Mouse (Mus musculus) left cerebral cortex, postnatal 36 days (tissue): ENCODE measurements at regions not wholly inside any gene's neighbourhood (a gene's known extent, or its start where the extent isn't known, plus 50 kb on each side); places are given as distances from the start of the nearest gene placed in this dataset.
A peak's percentile ranks its signal among the peaks of the same experiment; 100 is the strongest.

Source experiments
- DNase-seq, 2 experiments: peaks; one replicate each; pipeline ENCODE4 v3.0.0; 2021 to 2022; ENCODE audit warnings: low spot score in 2 of 2, mixed read lengths in 1 of 2
- intact Hi-C: fragments of 180-260 bp; cut with DNase I; formaldehyde crosslinking; loops from one replicate; pipeline ENCODE4 v1.15.1; 2025

DNA sequence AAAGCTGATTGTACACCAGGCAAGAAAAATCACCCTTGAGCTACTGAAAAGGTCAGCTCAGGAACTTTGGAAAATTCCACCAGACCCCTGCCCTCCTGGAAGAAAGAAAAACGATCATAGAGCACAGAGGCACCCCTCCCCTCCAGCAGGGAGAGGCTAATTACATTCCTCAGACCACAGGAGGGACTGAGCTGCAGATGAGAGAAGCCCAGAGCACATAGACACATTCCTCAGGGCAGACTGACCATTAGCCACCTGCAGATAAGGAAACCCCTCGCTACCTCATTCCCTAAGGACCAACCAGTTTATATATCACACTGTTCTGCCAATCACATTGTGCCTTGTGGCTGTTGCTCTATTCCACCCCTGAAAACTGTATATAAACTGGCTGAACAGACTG, 230.3 kb downstream of the Parp8 start:
- intact Hi-C loops, result no loop called here
- DNase-seq, result no peak

- intact Hi-C loops, result no loop called here
- DNase-seq, result no peak
These were observed 243.7 kb downstream of the Parp8 start for GRCm38 (mm10) chr13:116781616-116782015.

DNA sequence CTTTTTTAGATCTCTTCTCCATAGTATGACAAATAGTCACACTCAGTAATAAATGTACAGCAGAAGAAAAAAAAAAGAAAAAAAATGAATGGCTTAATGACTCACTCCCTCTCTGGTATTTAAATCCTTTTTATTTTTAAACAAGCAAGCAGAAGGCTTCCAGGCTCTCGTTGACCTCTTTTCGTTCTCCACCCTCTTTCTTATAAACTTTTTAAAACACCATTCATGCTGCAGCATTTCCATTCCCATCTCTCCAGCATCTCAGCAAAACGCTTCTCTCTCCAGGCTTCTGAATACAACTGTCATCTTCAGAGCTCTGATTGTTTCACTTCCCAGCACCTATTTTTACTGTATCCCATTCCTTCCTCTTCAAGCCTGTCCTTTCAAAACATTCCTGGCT, 259.8 kb downstream of the Parp8 start:
- intact Hi-C loops, result no loop called here
- no peak for DNase-seq

- intact Hi-C loops, result no loop called here
- DNase-seq, result no peak
These were observed 265.4 kb downstream of the Parp8 start for GRCm38 (mm10) chr13:116759912-116760311.

DNA sequence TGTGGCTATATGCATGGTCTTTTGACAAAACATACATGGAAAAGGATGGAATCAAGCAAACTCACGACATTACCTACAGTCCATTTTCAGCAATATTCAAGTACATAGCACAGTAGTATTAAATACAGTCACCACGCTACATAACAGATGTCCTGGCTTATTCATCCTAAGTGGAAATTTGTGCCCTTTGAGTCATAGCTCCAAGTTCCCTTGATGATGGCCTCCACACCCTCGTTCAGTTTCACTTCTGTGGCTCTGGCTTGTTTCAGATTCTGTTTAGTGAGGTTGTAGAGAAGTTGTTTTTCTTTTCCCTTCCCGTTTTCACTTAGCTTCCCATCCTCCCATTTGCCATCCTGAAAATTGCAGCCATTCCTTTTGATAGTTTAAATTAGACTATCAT, 284.5 kb downstream of the Parp8 start:
- DNase-seq, result no peak
- intact Hi-C loops, result no loop called here

DNA sequence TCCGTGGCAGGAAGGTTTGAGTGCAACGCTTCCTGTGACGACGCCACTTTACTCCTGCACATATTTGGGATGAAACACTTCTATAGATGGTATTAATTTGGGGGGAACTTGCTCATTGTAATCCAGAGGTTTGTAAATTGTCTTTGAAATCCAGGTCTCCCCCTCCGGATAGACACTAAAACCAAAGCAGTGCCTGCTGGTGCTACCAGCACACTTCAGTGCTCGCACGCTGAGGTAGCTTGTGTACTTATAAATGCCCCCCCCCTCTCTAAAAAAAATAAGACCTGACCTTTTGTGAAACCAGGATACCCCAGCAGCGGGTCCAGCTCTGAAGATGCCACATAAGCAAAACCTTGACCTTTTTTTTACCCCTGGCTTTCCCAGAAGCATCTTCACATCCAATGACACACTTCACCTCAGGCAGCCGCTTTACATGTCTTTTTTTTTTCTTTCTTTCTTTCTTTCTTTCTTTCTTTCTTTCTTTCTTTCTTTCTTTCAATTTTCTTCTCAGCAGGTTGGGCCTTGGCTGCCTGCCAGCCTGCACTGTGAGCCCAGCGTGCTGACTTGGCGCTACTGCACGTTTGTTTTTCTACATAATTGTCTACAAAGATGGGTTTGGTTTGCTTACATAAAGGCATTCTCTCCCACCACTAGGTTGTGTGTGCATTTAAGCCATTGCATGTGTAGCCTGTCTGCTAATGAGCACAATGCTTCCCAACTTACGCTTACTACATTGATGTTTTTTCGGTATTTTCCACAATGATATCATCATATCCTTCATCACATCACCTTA, 301.8 kb downstream of the Parp8 start:
- intact Hi-C loops, result no loop called here
- no peak for DNase-seq

- intact Hi-C loops, result loop anchor here (5.0 to 10.0 kb wide), 4 partner anchors 988 to 1730 kb away; no protein-coding TSS in a partner anchor
- DNase-seq, result peak in 1 of 2 experiments; percentile 19
These were observed 310.5 kb downstream of the Parp8 start for GRCm38 (mm10) chr13:116714809-116715208.

- intact Hi-C loops, result loop anchor here (2.0 to 10.0 kb wide), 6 partner anchors 985 to 1727 kb away; no protein-coding TSS in a partner anchor
- DNase-seq, result peak; percentile 60 to 61
These were observed 313.3 kb downstream of the Parp8 start for GRCm38 (mm10) chr13:116711866-116712593.

GRCm38 (mm10) chr13:116711148-116711865, 314.0 kb downstream of the Parp8 start:
- intact Hi-C loops, result loop anchor here (5.0 to 10.0 kb wide), 4 partner anchors 984 to 1727 kb away; no protein-coding TSS in a partner anchor
- no peak for DNase-seq

DNA sequence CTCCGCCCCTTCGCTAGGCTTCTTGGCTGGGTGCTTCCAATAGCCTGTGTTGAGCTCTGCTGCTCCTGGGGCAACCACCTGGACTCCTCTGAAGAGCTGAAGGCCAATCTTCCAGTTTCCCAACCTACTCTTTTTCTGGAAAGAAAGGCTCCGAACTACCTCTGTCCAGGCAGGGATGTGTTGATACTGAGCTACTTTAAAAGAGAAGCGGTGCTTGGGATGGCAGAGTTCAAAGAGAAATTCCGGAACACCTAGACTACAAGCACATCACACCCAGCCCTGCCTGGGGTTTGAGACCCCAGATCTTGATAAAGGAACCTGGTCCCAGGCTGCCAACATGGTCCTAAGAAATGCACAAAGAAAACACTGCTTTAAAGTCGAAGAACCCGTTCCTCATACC, 315.7 kb downstream of the Parp8 start:
- no peak for DNase-seq
- intact Hi-C loops, result loop anchor here (5.0 to 10.0 kb wide), 5 partner anchors 402 to 1725 kb away; partner anchors contain the start of gene Isl1

DNA sequence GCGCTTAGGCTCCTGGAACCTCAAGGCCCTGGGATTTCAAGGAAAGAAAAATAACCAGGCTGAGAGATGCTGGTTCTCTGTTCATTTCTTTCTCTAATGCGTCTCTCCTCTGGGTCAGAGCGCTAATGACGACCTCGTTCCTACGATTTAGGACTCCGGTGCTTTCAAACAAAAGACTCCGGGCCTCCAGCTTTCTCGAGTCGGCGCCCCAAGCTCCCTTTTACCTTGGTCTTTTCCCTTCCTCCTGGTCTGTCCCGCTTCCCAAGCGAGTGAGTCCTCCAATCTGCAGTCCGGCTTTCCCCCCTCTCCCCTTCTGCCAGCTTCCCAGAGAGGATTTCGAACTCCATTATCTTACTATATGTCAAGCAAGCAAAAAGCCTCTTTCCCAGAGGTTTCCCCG, 316.5 kb downstream of the Parp8 start:
- intact Hi-C loops, result loop anchor here (5.0 kb wide), 1 partner anchor 402 kb away; the partner anchor contains the start of gene Isl1
- DNase-seq, result no peak

DNA sequence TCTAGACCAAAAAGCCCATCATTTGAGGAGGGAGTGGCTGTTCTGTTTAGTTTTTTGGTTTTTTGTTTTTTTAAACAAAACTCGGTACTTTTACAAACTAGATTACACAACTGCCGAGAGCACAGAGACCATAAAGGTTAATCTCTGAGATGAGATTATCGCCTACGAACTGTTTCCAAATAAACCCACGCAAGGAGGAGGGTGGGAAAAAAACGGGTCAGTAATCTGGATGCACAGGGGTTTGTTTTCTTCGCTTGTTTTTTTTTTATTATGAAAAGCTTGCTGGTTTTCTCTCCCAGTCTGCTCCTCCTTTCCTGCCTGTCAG, 316.9 kb downstream of the Parp8 start:
- intact Hi-C loops, result loop anchor here (5.0 kb wide), 1 partner anchor 401 kb away; the partner anchor contains the start of gene Isl1
- DNase-seq, result no peak

GRCm38 (mm10) chr13:116707621-116708455, 317.5 kb downstream of the Parp8 start:
- no peak for DNase-seq
- intact Hi-C loops, result loop anchor here (5.0 kb wide), 1 partner anchor 401 kb away; the partner anchor contains the start of gene Isl1

DNA sequence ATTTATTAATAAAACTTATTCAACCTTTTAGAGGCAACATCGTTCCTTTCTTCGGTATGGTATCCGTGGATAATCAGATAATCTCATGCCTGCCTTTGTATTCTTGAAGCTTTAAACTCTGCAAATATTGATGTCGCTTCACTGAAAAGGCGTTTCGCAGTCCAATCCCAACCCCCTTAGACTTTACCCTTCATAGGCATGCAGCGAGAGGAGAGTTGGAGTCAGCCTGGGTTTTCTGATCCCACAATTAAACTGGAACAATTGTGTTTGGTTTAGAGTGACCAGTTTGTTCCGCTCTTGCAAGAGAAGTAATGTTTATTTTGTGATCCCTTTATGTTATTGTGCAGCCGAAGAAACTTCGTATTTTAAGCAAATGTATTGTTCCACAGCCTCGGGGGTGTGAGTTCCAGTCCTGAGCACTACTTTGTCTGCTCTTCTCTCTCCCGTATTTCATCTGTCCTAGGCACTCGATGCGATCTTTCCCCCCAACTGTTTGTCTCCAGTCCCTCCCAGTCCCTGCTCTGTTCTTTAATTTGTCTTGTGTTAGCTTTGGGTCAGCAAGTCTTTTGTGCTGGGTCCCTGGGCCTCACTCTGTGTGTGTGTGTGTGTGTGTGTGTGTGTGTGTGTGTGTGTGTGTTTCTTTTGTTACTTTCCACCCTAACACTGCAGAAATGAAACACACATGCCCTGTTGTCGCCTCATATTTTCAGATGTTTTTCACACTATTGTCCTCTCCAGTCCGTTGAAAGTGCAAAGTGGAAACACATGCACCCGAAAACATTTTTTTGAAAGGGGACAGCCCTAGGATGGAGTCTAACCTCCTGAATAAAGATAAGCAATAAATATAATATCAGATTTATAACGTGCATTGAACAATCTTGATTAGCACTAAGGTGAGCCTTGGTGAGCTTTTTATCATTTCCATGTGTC, 318.7 kb downstream of the Parp8 start:
- intact Hi-C loops, result loop anchor here (5.0 kb wide), 1 partner anchor 399 kb away; the partner anchor contains the start of gene Isl1
- no peak for DNase-seq

DNA sequence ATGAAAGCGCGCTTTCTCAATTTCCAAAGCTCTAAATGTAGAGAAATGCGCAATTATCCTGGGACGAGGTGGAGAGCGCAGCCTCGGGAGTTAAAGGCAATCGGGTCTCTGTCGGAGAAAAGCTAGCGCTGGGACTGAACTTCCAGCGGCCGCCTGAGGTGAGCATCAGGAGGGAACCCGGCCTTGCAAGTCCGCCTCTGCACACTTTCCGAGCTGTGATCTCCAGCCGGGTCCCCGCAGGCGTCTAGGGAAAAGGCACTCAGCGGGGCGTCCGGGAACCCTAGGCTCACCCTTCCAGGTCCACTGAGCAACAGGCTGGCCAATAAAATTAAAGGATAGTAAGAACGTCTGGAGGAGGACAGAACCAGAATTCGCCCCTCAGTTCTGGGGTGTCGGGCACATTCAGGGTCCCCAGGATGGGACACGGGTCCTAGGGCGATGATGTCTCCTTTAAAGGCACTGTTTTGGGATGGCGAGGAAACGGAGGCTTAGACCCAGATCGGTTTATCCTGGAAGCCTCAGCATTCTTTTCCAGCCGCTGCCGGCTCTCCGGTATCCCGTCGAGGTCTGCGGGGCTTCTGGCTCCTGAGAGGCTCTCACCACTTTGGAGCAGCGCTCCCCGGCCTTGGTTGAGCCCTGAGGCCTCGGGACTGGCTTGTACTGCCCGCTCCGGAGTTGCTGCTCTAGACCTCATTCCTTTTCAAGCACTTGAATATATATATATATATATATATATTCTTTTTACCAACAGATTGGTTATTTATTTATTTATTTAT, 319.5 kb downstream of the Parp8 start:
- intact Hi-C loops, result loop anchor here (5.0 kb wide), 1 partner anchor 398 kb away; the partner anchor contains the start of gene Isl1
- DNase-seq, result peak in 1 of 2 experiments; percentile 15

DNA sequence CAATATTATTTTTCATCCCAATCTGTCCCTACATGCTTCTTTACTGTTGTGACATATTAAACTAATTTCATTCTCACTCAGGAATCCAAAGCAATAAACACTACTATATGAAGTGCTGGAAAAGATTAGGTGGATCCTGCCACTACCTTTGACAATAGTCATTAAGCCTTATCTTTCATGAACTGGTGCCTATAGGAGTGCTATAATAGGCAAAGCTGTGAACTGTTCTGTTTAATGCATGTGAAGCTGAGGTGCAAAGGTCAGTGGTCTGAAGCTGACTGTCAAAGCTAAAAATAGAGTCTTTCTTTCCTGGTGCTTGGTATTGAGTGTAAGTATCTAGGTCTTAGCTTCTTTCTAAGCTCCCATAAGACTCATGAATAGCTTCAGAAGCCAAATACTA, 336.6 kb downstream of the Parp8 start:
- intact Hi-C loops, result no loop called here
- DNase-seq, result no peak
